Mouse (Mus musculus) kidney, adult 2 months (tissue): Measurements from ENCODE around the gene Dscam. TPM values are rescaled to one million over a fixed set of nuclear protein-coding genes. Genes with fewer than 3 reads are reported as not detected.
"Not testable (repeated sequence)": the region's sequence is repeated elsewhere in the genome, so short reads cannot be mapped to it uniquely, and the experiment has no call there.

Experiments
- DNase-seq: peaks from one replicate; pipeline ENCODE4 v3.0.0; 2021
- H3K27ac ChIP-seq: fragments of 200-500 bp; 2 replicates; pipeline ENCODE4 v1.5.1; 2012; ENCODE audit warnings: low read depth, low read length, control low read depth, inconsistent platforms; ENCODE audit not compliant: insufficient read depth
- H3K27me3 ChIP-seq: fragments of 200-500 bp; replicated peaks from 2 replicates; pipeline ENCODE4 v1.6.1; 2012; ENCODE audit warnings: mild to moderate bottlenecking, moderate library complexity, low read length, inconsistent platforms; ENCODE audit not compliant: control insufficient read depth, insufficient read depth
- H3K36me3 ChIP-seq: fragments of 200-500 bp; 2 replicates; pipeline ENCODE4 v1.6.1; 2012; ENCODE audit warnings: mild to moderate bottlenecking, moderate library complexity, low read length, inconsistent platforms; ENCODE audit not compliant: control insufficient read depth, insufficient read depth
- H3K4me1 ChIP-seq: fragments of 200-500 bp; 2 replicates; pipeline ENCODE4 v1.6.1; 2011; ENCODE audit warnings: low read length; ENCODE audit not compliant: control insufficient read depth, insufficient read depth
- H3K4me3 ChIP-seq: fragments of 200-500 bp; 2 replicates; pipeline ENCODE4 v1.5.1; 2011; ENCODE audit warnings: mild to moderate bottlenecking, low read depth, low read length, control low read depth; ENCODE audit not compliant: insufficient read depth
- CTCF ChIP-seq: fragments of 200-500 bp; conservative IDR thresholded peaks from 2 replicates; pipeline ENCODE4 v1.5.1; 2011; ENCODE audit warnings: low read depth, mild to moderate bottlenecking, control low read depth, low read length, moderate library complexity, mixed read lengths; ENCODE audit not compliant: insufficient read depth, insufficient read length
- POLR2A ChIP-seq: fragments of 200-500 bp; IDR thresholded peaks from one replicate; pipeline ENCODE4 v1.6.1; 2011; ENCODE audit warnings: low read depth, low read length, control low read depth
- WGBS: fragments of 180-500 bp; shearing (Covaris S2); methylation state at CpG from one replicate; pipeline ENCODE4 v1.1.7; 2018; 5-methylcytosine and 5-hydroxymethylcytosine counted together
- polyA plus RNA-seq: library from polyadenylated mRNA; depleted of rRNA; stranded (reverse); fragments of >200 nt; gene quantifications from 2 replicates; pipeline ENCODE4 v1.2.3, GENCODE M21; 2012

Dscam gene
- polyA plus RNA-seq, 1 experiment: 0.06 TPM

DNA sequence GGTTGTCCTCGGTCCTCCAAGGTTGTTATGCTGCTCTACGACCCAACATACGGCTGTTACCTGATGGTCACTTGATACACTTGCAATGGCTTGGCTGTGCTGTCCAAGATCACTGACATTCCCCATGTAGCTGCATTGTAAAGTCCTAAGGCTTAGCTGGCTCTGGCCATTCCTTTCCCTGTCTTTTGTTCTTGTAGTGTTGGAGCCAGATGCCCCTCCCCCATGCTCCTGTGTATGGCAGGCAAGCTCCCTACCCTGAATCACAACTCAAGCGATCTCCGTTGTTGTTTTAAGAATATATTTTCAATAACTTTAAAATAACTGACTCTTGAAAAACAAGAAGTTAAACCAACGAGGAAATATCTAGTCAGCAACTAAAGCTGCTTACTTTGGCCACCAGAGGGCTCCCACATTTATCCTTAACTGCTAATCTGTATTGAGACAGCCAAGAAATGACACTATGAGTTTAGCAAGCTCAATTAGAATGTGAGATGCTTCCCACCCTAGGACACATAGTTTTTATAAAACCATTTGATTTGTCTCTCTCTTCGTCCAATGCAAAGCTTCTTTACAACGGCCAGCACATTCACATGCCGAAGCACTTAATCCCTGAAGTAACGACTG, 273.9 kb downstream of the Dscam start:
- WGBS: 63% methylated on average over 10 of the region's 10 CpGs
- Histone ChIP-seq H3K4me3 (no peak overlapping the region), H3K36me3 (no peaks in the 10 kb centered on the region), H3K27me3 (no peaks in the 10 kb centered on the region), H3K27ac (no peak overlapping the region), H3K4me1 (no peaks in the 10 kb centered on the region)
- peak; percentile 39 for DNase-seq
- TF ChIP-seq POLR2A (no peak), CTCF (0 out of 2 replicates have a peak, but pooled peaks have one; percentile 12)

DNA sequence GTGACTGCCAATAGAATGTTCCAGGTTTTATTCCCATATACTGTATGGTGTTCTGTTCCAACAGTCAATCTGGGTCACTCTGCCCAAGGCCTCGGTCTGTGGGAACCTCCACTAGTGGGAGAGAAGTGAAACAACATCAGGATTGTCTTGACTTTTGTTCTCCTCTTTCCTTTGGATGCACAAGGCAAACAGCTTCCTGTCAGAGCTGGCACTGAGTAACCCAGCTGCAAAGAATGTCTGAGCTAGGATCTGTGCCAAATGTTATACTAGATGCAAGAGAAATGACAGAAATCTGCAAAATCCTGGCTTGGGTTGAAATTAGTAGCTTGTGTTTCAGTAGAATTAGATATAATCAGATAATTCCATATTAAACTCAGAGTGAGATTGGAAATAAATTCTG, 282.5 kb downstream of the Dscam start:
- WGBS: 31% methylated on average over 1 of the region's 1 CpGs
- Histone ChIP-seq H3K27ac (no peak overlapping the region), H3K27me3 (no peaks in the 10 kb centered on the region), H3K4me1 (no peaks in the 10 kb centered on the region), H3K4me3 (no peak overlapping the region), H3K36me3 (no peaks in the 10 kb centered on the region)
- no peak for DNase-seq
- no peak for TF ChIP-seq CTCF
- no peak for TF ChIP-seq POLR2A

DNA sequence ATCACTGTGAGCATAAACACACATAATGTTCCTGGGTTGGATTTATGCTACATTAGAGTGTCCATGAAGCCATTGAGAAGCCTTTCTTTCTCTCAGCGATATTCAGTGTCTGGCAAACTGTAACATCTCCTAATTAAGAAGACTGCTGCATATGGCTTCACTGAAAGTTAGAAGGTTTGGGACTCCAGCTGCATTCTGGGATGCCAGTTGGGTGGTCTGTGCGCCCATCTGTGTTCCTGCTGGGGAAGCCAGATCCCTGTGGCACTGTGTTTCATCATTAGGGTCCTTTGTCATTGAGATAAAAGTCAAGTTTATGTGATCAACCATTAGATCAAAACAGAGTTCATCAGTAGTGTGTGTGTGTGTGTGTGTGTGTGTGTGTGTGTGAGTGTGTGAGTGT, 284.7 kb downstream of the Dscam start:
- Histone ChIP-seq H3K27ac (no peak overlapping the region), H3K4me3 (no peak overlapping the region), H3K27me3 (no peaks in the 10 kb centered on the region), H3K36me3 (no peaks in the 10 kb centered on the region), H3K4me1 (no peaks in the 10 kb centered on the region)
- no peak for DNase-seq
- TF ChIP-seq POLR2A: no peak
- no peak for TF ChIP-seq CTCF
- 90% methylated on average over 2 of the region's 2 CpGs for WGBS

DNA sequence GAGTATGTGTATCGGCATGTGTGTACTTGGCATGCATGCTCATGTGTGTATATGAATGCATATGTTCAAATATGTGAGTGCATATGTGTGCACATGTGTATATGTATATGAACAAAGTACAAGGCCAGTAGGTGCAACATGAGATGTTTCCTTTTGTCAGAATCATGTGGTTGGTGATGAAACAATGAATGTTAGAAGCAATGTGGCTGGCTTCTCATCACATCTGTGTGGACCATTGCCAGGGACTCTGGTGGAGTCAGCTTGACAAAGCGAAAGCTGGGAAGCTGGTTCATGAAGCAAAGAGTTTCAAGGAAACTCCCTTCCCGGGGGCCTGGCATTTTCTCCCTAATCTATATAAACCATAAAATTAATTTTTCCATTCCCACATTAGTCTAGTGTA, 286.0 kb downstream of the Dscam start:
- H3K27ac ChIP-seq, H3K36me3 ChIP-seq, H3K27me3 ChIP-seq, H3K4me3 ChIP-seq, H3K4me1 ChIP-seq, DNase-seq: not testable (repeated sequence)
- WGBS: 74% methylated on average over 3 of the region's 3 CpGs

DNA sequence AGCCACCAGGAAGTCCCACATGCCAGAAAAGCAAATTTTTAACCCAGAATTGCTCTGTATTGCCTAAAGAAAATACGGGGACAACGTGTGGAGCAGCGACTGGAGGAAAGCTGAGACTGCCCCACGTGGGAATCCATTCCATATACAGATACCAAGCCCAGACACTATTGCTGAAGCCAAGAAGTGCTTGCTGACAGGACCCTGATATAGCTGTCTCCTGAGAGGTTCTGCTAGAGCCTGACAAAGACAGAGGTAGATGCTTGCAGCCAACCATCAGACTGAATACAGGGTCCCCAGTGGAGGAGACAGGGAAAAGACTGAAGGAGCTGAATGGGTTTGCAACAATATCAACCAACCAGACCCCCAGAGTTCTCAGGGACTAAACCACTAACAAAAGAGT, 293.3 kb downstream of the Dscam start:
- TF ChIP-seq POLR2A (no peak), CTCF (no peak)
- no peaks in the 10 kb centered on the region; the same call in 1 of the 2 replicates for H3K27me3 ChIP-seq
- H3K36me3 ChIP-seq: no peaks in the 10 kb centered on the region
- no peak for DNase-seq
- 61% methylated on average over 4 of the region's 4 CpGs for WGBS
- no peak overlapping the region for H3K4me3 ChIP-seq
- H3K4me1 ChIP-seq: no peaks in the 10 kb centered on the region
- no peak overlapping the region for H3K27ac ChIP-seq

DNA sequence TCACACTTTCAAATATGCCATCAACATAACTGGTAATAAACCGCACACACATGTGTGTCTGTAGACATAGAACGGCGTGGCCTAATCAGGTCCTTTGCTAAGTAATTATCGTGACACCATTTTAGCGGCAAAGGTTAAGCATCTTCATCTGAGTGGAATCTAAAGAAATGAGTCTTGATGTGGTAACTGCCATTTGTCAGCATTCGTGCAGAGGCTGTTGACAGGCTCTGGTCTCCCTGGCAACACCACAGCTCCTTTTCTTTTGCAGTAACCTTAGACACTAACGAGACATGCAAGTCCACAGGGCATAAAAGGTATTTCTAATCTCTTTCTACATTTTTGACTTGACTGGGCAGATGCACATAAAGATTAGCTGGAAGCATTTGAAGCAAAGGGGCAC, 297.8 kb downstream of the Dscam start:
- Histone ChIP-seq H3K4me3 (no peak overlapping the region), H3K27ac (no peak overlapping the region), H3K27me3 (no peaks in the 10 kb centered on the region; the same call in 1 of the 2 replicates), H3K36me3 (no peaks in the 10 kb centered on the region), H3K4me1 (no peaks in the 10 kb centered on the region)
- no peak for TF ChIP-seq CTCF
- no peak for TF ChIP-seq POLR2A
- WGBS: 66% methylated on average over 7 of the region's 7 CpGs
- DNase-seq: no peak

DNA sequence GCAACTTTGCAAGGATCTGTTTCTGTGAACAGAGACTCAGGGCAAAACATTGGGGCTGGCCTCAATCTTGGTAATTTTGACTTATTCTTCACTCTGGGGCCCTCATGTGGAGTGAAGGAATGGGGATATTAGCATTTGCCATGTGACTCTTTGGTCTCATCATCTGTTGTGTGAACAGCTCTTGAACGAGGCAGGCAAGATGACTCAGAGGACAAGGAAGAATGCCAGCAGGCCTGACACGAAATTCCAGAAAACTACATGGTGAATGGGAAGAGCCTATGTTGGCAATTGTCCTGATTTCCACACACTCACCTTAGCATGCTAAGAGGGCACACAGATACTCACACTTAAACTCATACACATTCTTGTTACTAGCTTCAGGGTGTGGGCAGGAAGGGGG, 313.0 kb downstream of the Dscam start:
- no peak for TF ChIP-seq CTCF
- TF ChIP-seq POLR2A: no peak
- 45% methylated on average over 2 of the region's 2 CpGs for WGBS
- DNase-seq: no peak

DNA sequence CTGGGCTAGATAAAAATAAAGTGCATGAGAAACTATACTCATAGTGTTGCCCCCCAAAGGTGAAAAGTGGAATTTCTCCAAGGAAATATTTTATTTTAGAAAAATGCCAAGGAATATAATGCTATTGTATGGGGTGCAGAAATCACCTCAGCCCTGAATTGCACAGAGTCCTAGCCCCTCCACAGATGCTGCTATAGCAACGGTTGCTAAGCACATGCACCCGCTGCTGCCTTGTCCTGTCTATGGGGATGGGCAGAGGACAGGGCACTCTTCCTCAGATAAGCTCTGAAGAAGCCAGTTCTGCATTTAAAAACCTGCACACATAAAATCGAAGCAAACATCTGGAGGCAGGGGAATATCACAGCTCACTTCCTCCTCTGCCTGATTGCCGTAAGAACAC, 315.5 kb downstream of the Dscam start:
- H3K27ac ChIP-seq: no peak overlapping the region
- no peaks in the 10 kb centered on the region for H3K4me1 ChIP-seq
- TF ChIP-seq POLR2A (no peak), CTCF (no peak)
- H3K4me3 ChIP-seq: no peak overlapping the region
- WGBS: 74% methylated on average over 4 of the region's 4 CpGs
- H3K27me3 ChIP-seq: no peaks in the 10 kb centered on the region
- no peak for DNase-seq
- no peaks in the 10 kb centered on the region for H3K36me3 ChIP-seq

More for the DNA sequence above, 313.0 kb downstream of the Dscam start:
- H3K27me3 ChIP-seq: no peaks in the 10 kb centered on the region
- no peaks in the 10 kb centered on the region for H3K36me3 ChIP-seq
- no peak overlapping the region for H3K27ac ChIP-seq
- no peak overlapping the region for H3K4me3 ChIP-seq
- H3K4me1 ChIP-seq: no peaks in the 10 kb centered on the region
